Mouse (Mus musculus) MEL (cell line): ENCODE measurements around the gene Ppif. TPM values are rescaled to one million over a fixed set of nuclear protein-coding genes. Genes with fewer than 3 reads are reported as not detected.
A peak's percentile ranks its signal among the peaks of the same experiment; 100 is the strongest.

ENCODE experiments used
- DNase-seq: peaks from one replicate; pipeline ENCODE4 v3.0.0; 2011; ENCODE audit warnings: low read depth, low spot score
- H3K27ac ChIP-seq: 2 replicates; pipeline ENCODE4 v1.5.1; 2012; ENCODE audit warnings: low read depth, mild to moderate bottlenecking, control low read depth, low read length, moderate library complexity; ENCODE audit not compliant: control insufficient read depth
- H3K27me3 ChIP-seq, 2 experiments: fragments of 150-350 bp in 1 of 2; sonication (generic) in 1 of 2; 2 replicates each; pipeline ENCODE4 v1.6.1; 2012; ENCODE audit warnings: low read length in 2 of 2, mild to moderate bottlenecking in 2 of 2, improper control_type of control experiment in 1 of 2, moderate library complexity in 1 of 2; ENCODE audit not compliant: insufficient read depth in 2 of 2, control insufficient read depth in 1 of 2
- H3K36me3 ChIP-seq, 2 experiments: 2 replicates each; pipeline ENCODE4 v1.6.1; 2012 to 2014; ENCODE audit warnings: low read length in 2 of 2, improper control_type of control experiment in 1 of 2, inconsistent platforms in 1 of 2, mild to moderate bottlenecking in 1 of 2; ENCODE audit not compliant: insufficient read depth in 2 of 2, control insufficient read depth in 1 of 2
- H3K4me1 ChIP-seq, 2 experiments: fragments of 150-350 bp in 1 of 2; sonication (generic) in 1 of 2; 2 replicates each; pipeline ENCODE4 v1.6.1; 2012; ENCODE audit warnings: low read length in 2 of 2, improper control_type of control experiment in 1 of 2, mild to moderate bottlenecking in 1 of 2; ENCODE audit not compliant: insufficient read depth in 2 of 2, control insufficient read depth in 1 of 2
- H3K4me3 ChIP-seq, 2 experiments: fragments of 150-350 bp in 1 of 2; sonication (generic) in 1 of 2; 2 replicates each; pipeline ENCODE4 v1.5.1; 2012; ENCODE audit warnings: low read depth in 2 of 2, low read length in 2 of 2, mild to moderate bottlenecking in 2 of 2, moderate library complexity in 2 of 2, control low read depth in 1 of 2, improper control_type of control experiment in 1 of 2; ENCODE audit not compliant: control insufficient read depth in 1 of 2, insufficient read depth in 1 of 2
- H3K79me2 ChIP-seq: 2 replicates; pipeline ENCODE4 v1.6.1; 2012; ENCODE audit warnings: mild to moderate bottlenecking, low read length, moderate library complexity; ENCODE audit not compliant: control insufficient read depth, poor library complexity, insufficient read depth
- H3K9ac ChIP-seq: 2 replicates; pipeline ENCODE4 v1.6.1; 2012; ENCODE audit warnings: low read depth, mild to moderate bottlenecking, control low read depth, low read length, moderate library complexity; ENCODE audit not compliant: control insufficient read depth, poor library complexity, severe bottlenecking
- H3K9me3 ChIP-seq: fragments of 150-350 bp; sonication (generic); replicated peaks from 2 replicates; pipeline ENCODE4 v1.6.1; 2012; ENCODE audit warnings: mild to moderate bottlenecking, low read length, improper control_type of control experiment, moderate library complexity; ENCODE audit not compliant: insufficient read depth
- CTCF ChIP-seq, 3 experiments: IDR thresholded peaks in 2 of 3; conservative IDR thresholded peaks in 1 of 3; 2 replicates each; pipeline ENCODE4 v1.5.1; 2011 to 2012; ENCODE audit warnings: low read length in 3 of 3, low read depth in 2 of 3, mild to moderate bottlenecking in 2 of 3, improper control_type of control experiment in 1 of 3, inconsistent platforms in 1 of 3, mixed read lengths in 1 of 3, moderate library complexity in 1 of 3; ENCODE audit not compliant: control insufficient read depth in 1 of 3, insufficient read depth in 1 of 3, poor library complexity in 1 of 3, severe bottlenecking in 1 of 3
- E2F4 ChIP-seq: IDR thresholded peaks from 2 replicates; pipeline ENCODE4 v1.6.1; 2011; ENCODE audit warnings: low read depth, low read length, improper control_type of control experiment, borderline replicate concordance
- ELF1 ChIP-seq: IDR thresholded peaks from 2 replicates; pipeline ENCODE4 v1.6.1; 2014; ENCODE audit warnings: low read depth, mild to moderate bottlenecking, inconsistent platforms, low read length, improper control_type of control experiment, moderate library complexity
- EP300 ChIP-seq, 2 experiments: IDR thresholded peaks; 2 replicates each; pipeline ENCODE4 v1.6.1; 2011; ENCODE audit warnings: improper control_type of control experiment in 2 of 2, low read length in 2 of 2, low read depth in 1 of 2, mild to moderate bottlenecking in 1 of 2
- ETS1 ChIP-seq: IDR thresholded peaks from 2 replicates; pipeline ENCODE4 v1.6.1; 2012; ENCODE audit warnings: low read depth, mild to moderate bottlenecking, inconsistent platforms, low read length, improper control_type of control experiment, moderate library complexity
- GATA1 ChIP-seq: IDR thresholded peaks from 2 replicates; pipeline ENCODE4 v1.6.1; 2011; ENCODE audit warnings: low read depth, low read length, improper control_type of control experiment
- HCFC1 ChIP-seq: IDR thresholded peaks from 2 replicates; pipeline ENCODE4 v1.6.1; 2012; ENCODE audit warnings: low read depth, mild to moderate bottlenecking, inconsistent platforms, low read length, improper control_type of control experiment, moderate library complexity
- JUND ChIP-seq: IDR thresholded peaks from 2 replicates; pipeline ENCODE4 v1.6.1; 2011; ENCODE audit warnings: low read depth, mild to moderate bottlenecking, improper control_type of control experiment, low read length
- KAT2A ChIP-seq: conservative IDR thresholded peaks from 2 replicates; pipeline ENCODE4 v1.6.1; 2012; ENCODE audit warnings: low read depth, low read length, improper control_type of control experiment, inconsistent platforms
- MAFK ChIP-seq: IDR thresholded peaks from 2 replicates; pipeline ENCODE4 v1.6.1; 2011; ENCODE audit warnings: low read depth, mild to moderate bottlenecking, low read length, improper control_type of control experiment, borderline replicate concordance
- MAX ChIP-seq: IDR thresholded peaks from 2 replicates; pipeline ENCODE4 v1.6.1; 2011; ENCODE audit warnings: low read length, improper control_type of control experiment
- MAZ ChIP-seq: IDR thresholded peaks from 2 replicates; pipeline ENCODE4 v1.6.1; 2012; ENCODE audit warnings: low read depth, mild to moderate bottlenecking, inconsistent platforms, low read length, improper control_type of control experiment
- MXI1 ChIP-seq: IDR thresholded peaks from 2 replicates; pipeline ENCODE4 v1.6.1; 2011; ENCODE audit warnings: mild to moderate bottlenecking, low read depth, low read length, improper control_type of control experiment
- MYB ChIP-seq: IDR thresholded peaks from 2 replicates; pipeline ENCODE4 v1.6.1; 2011; ENCODE audit warnings: mild to moderate bottlenecking, low read depth, low read length, improper control_type of control experiment
- MYC ChIP-seq: IDR thresholded peaks from 2 replicates; pipeline ENCODE4 v1.6.1; 2011; ENCODE audit warnings: low read depth, mild to moderate bottlenecking, low read length, improper control_type of control experiment, moderate library complexity
- NELFE ChIP-seq: IDR thresholded peaks from 2 replicates; pipeline ENCODE4 v1.6.1; 2011; ENCODE audit warnings: low read depth, low read length, improper control_type of control experiment
- POLR2A ChIP-seq, 2 experiments: IDR thresholded peaks; 2 replicates each; pipeline ENCODE4 v1.6.1; 2011 to 2012; ENCODE audit warnings: low read length in 2 of 2, mild to moderate bottlenecking in 2 of 2, control low read depth in 1 of 2, improper control_type of control experiment in 1 of 2, low read depth in 1 of 2, moderate library complexity in 1 of 2; ENCODE audit not compliant: control insufficient read depth in 1 of 2, insufficient read depth in 1 of 2, poor library complexity in 1 of 2
- POLR2AphosphoS2 ChIP-seq: IDR thresholded peaks from 2 replicates; pipeline ENCODE4 v1.6.1; 2011; ENCODE audit warnings: low read length, improper control_type of control experiment
- POLR2AphosphoS5 ChIP-seq: IDR thresholded peaks from 2 replicates; pipeline ENCODE4 v1.6.1; 2012; ENCODE audit warnings: low read depth, borderline replicate concordance, mild to moderate bottlenecking, inconsistent platforms, low read length, moderate library complexity, mixed read lengths
- RCOR1 ChIP-seq: IDR thresholded peaks from 2 replicates; pipeline ENCODE4 v1.6.1; 2012; ENCODE audit warnings: low read depth, mild to moderate bottlenecking, inconsistent platforms, low read length, improper control_type of control experiment
- SIN3A ChIP-seq: IDR thresholded peaks from 2 replicates; pipeline ENCODE4 v1.6.1; 2012; ENCODE audit warnings: low read length, improper control_type of control experiment, inconsistent platforms
- SMC3 ChIP-seq: IDR thresholded peaks from 2 replicates; pipeline ENCODE4 v1.6.1; 2011; ENCODE audit warnings: low read depth, low read length, improper control_type of control experiment
- TBP ChIP-seq: IDR thresholded peaks from 2 replicates; pipeline ENCODE4 v1.8.0; 2011; ENCODE audit warnings: low read depth, low read length, improper control_type of control experiment
- TCF12 ChIP-seq: IDR thresholded peaks from 2 replicates; pipeline ENCODE4 v1.6.1; 2014; ENCODE audit warnings: low read depth, mild to moderate bottlenecking, inconsistent platforms, low read length, improper control_type of control experiment, moderate library complexity
- UBTF ChIP-seq: IDR thresholded peaks from 2 replicates; pipeline ENCODE4 v1.6.1; 2012; ENCODE audit warnings: low read depth, mild to moderate bottlenecking, inconsistent platforms, low read length, improper control_type of control experiment, moderate library complexity, borderline replicate concordance; ENCODE audit not compliant: insufficient read depth
- USF1 ChIP-seq: IDR thresholded peaks from 2 replicates; pipeline ENCODE4 v1.6.1; 2014; ENCODE audit warnings: low read depth, mild to moderate bottlenecking, inconsistent platforms, low read length, improper control_type of control experiment, moderate library complexity
- USF2 ChIP-seq, 2 experiments: IDR thresholded peaks; 2 replicates each; pipeline ENCODE4 v1.6.1; 2011 to 2012; ENCODE audit warnings: improper control_type of control experiment in 2 of 2, low read length in 2 of 2, borderline replicate concordance in 1 of 2, inconsistent platforms in 1 of 2, low read depth in 1 of 2, mild to moderate bottlenecking in 1 of 2; ENCODE audit not compliant: insufficient read depth in 1 of 2
- ZKSCAN1 ChIP-seq: IDR thresholded peaks from 2 replicates; pipeline ENCODE4 v1.6.1; 2012; ENCODE audit warnings: low read depth, mild to moderate bottlenecking, inconsistent platforms, low read length, improper control_type of control experiment, moderate library complexity
- ZMIZ1 ChIP-seq: IDR thresholded peaks from 2 replicates; pipeline ENCODE4 v1.6.1; 2012; ENCODE audit warnings: low read depth, mild to moderate bottlenecking, inconsistent platforms, low read length, improper control_type of control experiment, moderate library complexity
- ZNF384 ChIP-seq: IDR thresholded peaks from 2 replicates; pipeline ENCODE4 v1.6.1; 2012; ENCODE audit warnings: low read depth, mild to moderate bottlenecking, inconsistent platforms, low read length, improper control_type of control experiment
- polyA plus RNA-seq, 2 experiments: library from polyadenylated mRNA; stranded (reverse) in 1 of 2; unstranded in 1 of 2; fragments of >175 nt in 1 of 2; fragments of >200 nt in 1 of 2; gene quantifications; 2 replicates each; pipeline versions ENCODE4 v1.2.1 to v1.2.4; 2012; ENCODE audit warnings: low replicate concordance in 2 of 2, low read depth in 1 of 2; ENCODE audit not compliant: insufficient read length in 2 of 2, insufficient read depth in 1 of 2, missing spikeins in 1 of 2
- total RNA-seq: library from RNA; depleted of rRNA; stranded (reverse); fragments of 300-350 nt; gene quantifications from 2 replicates; pipeline ENCODE4 v1.2.3, GENCODE M21; 2012; rRNA removed

The Ppif gene
- 56.3 and 71.0 TPM in 2 replicates for total RNA-seq
- 100 to 1,000 TPM; 127 to 128 TPM for polyA plus RNA-seq

DNA sequence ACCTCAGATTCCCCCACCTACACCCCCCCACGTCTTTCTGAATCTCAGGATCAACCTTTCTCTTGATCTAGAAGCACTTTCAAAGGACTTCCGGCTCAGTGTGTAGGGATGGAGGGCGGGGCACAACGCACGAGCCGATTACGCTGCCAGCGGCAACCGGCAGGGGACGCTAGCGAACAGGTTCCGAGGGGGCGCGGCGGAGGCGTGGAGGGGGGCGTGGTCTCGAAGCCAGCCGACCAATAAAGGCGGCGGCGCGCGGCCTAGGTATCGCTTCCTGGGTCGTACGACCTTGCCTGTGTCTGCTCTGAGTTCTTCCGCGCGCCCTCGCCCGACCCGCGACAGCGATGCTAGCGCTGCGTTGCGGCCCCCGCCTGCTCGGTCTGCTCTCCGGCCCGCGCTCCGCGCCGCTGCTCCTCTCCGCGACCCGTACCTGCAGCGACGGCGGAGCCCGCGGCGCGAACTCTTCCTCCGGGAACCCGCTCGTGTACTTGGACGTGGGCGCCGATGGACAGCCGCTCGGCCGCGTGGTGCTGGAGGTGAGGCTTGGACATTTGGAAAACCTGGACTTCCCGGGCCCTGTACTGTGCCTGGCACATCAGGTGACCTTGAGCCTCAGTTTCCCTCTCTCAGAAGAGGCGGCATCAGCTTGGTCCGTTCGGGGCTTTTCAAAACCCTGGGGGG is at the start of gene Ppif:
Gene Ppif, plus strand, starts transcription at position 267 of the 681 bp plus-strand sequence.
- peak within 1 kb of the TSS; percentile 94 for H3K9ac ChIP-seq
- H3K27ac ChIP-seq = peak within 1 kb of the TSS; percentile 33
- peaks cover 0 to 9% of the 10 kb centered on the region in 2 experiments; a peak in 2 of 4 replicates for H3K36me3 ChIP-seq
- peak; percentile 82 for TF ChIP-seq ELF1
- no peak for TF ChIP-seq ZNF384
- peak; percentile 90 for TF ChIP-seq MAZ
- TF ChIP-seq USF1 = no peak
- no peak; the same call in 1 of the 2 replicates for TF ChIP-seq KAT2A
- peak in 1 of 2 experiments; percentile 14; a peak in 1 of 4 replicates for TF ChIP-seq EP300 (IDR thresholded peaks at IDR 0.05; ENCODE audit: low read depth in 1 of 2, low read length in 2 of 2)
- TF ChIP-seq MXI1 = peak; percentile 43
- no peak for TF ChIP-seq MYB
- TF ChIP-seq POLR2A (IDR thresholded peaks at IDR 0.05; ENCODE audit: control insufficient read depth in 1 of 2, insufficient read depth in 1 of 2, low read depth in 1 of 2, low read length in 2 of 2, poor library complexity in 1 of 2) = peak; percentile 72 to 86; a peak in 3 of 4 replicates
- TF ChIP-seq SMC3 = peak; percentile 35; the same call in 1 of the 2 replicates
- TF ChIP-seq TBP = peak; percentile 81
- TF ChIP-seq CTCF (IDR thresholded peaks at IDR 0.05 in 2 of 3, conservative IDR thresholded peaks at IDR 0.05 in 1 of 3; ENCODE audit: control insufficient read depth in 1 of 3, insufficient read depth in 1 of 3, low read depth in 2 of 3, low read length in 3 of 3, poor library complexity in 1 of 3, severe bottlenecking in 1 of 3) = peak; percentile 88 to 99 (median 92)
- TF ChIP-seq MYC = no peak; the same call in 1 of the 2 replicates
- TF ChIP-seq HCFC1 = peak; percentile 83
- no peak for TF ChIP-seq UBTF
- no peak for TF ChIP-seq ZKSCAN1
- TF ChIP-seq NELFE = peak; percentile 92
- TF ChIP-seq ZMIZ1 = peak; percentile 90
- no peak for TF ChIP-seq USF2 (IDR thresholded peaks at IDR 0.05; ENCODE audit: borderline replicate concordance in 1 of 2, insufficient read depth in 1 of 2, low read depth in 1 of 2, low read length in 2 of 2)
- peak; percentile 22; the same call in 1 of the 2 replicates for TF ChIP-seq ETS1
- TF ChIP-seq POLR2AphosphoS2 = peak; percentile 72; the same call in 1 of the 2 replicates
- no peak for TF ChIP-seq JUND
- TF ChIP-seq SIN3A = peak; percentile 78
- TF ChIP-seq RCOR1 = peak; percentile 69; the same call in 1 of the 2 replicates
- no peak for TF ChIP-seq POLR2AphosphoS5
- peak; percentile 52; the same call in 1 of the 2 replicates for TF ChIP-seq TCF12
- 0 out of 2 replicates have a peak, but pooled peaks have one; percentile 33 for TF ChIP-seq MAX
- no peak for TF ChIP-seq MAFK
- no peak for TF ChIP-seq E2F4
- TF ChIP-seq GATA1 = 0 out of 2 replicates have a peak, but pooled peaks have one; percentile 4
- H3K27me3 ChIP-seq = no peaks in the 10 kb centered on the region
- peak; percentile 96 for DNase-seq
- H3K9me3 ChIP-seq = no peaks in the 10 kb centered on the region
- peaks cover 20% of the 10 kb centered on the region for H3K79me2 ChIP-seq
- peak within 1 kb of the TSS; percentile 66 to 74 for H3K4me3 ChIP-seq
- peaks cover 3 to 18% of the 10 kb centered on the region in 2 experiments; a peak in 3 of 4 replicates for H3K4me1 ChIP-seq
